Mouse (Mus musculus) cortical plate, adult 2 months (tissue): ENCODE results near the gene Kdm6b.

Source experiments
- CTCF ChIP-seq: fragments of 200-500 bp; IDR thresholded peaks from 2 replicates; pipeline ENCODE4 v1.5.1; 2011; ENCODE audit warnings: mild to moderate bottlenecking, control low read depth, low read length; ENCODE audit not compliant: insufficient read depth; ENCODE audit errors: extremely low read depth
- POLR2A ChIP-seq: fragments of 200-500 bp; IDR thresholded peaks from 2 replicates; pipeline ENCODE4 v1.6.1; 2011; ENCODE audit warnings: mild to moderate bottlenecking, low read length, control low read depth; ENCODE audit not compliant: insufficient read depth; ENCODE audit errors: extremely low read depth

DNA sequence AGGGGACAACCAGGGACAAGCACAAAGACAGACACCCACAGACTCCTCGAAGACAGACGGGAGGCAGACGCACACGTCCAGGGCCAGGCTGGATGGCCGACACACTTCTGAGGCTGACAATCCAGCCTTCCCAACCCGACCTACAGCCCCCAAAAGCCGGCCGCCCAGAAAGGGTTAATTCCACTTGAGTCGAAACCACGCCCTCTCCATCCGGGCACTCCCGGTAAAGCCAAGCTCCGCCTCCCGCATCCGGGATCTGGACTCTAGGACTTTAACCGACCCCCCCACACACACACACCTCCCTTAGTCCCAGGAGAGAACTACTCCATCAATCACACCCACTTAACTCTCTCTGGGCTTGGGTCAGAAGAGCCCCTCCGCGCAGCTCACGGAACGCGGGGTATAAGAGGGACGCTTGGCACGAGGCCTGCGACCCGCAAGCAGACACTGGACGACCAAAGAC, 2.4 kb downstream of the Kdm6b start:
- TF ChIP-seq POLR2A (peak; percentile 67; the same call in 1 of the 2 replicates), CTCF (no peak)
